Mouse (Mus musculus): ENCODE measurements at regions not wholly inside any gene's neighbourhood (a gene's known extent, or its start where the extent isn't known, plus 50 kb on each side); places are given as distances from the start of the nearest gene placed in this dataset.

DNA sequence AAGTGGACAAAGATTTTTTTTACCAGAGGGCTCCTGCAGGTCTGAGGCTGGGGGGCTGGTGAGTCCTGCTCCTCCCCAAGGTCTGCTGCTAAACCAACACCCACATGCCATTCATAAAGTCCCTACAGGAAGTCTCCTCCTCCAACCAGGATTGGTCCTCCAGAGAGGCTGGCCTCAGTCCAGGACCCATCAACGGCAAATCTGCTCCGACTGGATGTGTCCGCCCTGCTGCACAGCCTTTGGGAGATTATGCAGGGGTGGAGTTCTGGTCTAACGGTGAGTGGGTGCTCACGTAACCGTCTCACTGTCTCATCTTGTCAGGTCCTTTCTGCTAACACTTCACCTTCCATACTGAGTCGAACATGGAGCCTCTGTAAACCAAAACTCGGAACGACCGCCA lies 64.4 kb upstream of the Ankrd34c start:
- no peak for TF ChIP-seq CTCF (IDR thresholded peaks at IDR 0.05; ENCODE audit: extremely low read depth, insufficient read depth, insufficient read length, insufficient replicate concordance)
- no peak for TF ChIP-seq POLR2A (IDR thresholded peaks at IDR 0.05; ENCODE audit: low read depth, low read length)

All from spleen, adult 2 months (tissue).